Mouse (Mus musculus): ENCODE data around the gene Inafm2. TPM values are rescaled to one million over a fixed set of nuclear protein-coding genes. Genes with fewer than 3 reads are reported as not detected.

Inafm2 gene
- 28.4 TPM for polyA plus RNA-seq (2014; fragmentation: Illumina TruSeq; extraction: RNeasy Lipid Tissue Mini Kit (QIAGEN cat#74804); ENCODE audit: low read depth, low replicate concordance)

GRCm38 (mm10) chr2:118745232-118745884 is at the start of gene Inafm2:
TSS of gene Inafm2 (plus strand) at chr2:118745758.

DNA sequence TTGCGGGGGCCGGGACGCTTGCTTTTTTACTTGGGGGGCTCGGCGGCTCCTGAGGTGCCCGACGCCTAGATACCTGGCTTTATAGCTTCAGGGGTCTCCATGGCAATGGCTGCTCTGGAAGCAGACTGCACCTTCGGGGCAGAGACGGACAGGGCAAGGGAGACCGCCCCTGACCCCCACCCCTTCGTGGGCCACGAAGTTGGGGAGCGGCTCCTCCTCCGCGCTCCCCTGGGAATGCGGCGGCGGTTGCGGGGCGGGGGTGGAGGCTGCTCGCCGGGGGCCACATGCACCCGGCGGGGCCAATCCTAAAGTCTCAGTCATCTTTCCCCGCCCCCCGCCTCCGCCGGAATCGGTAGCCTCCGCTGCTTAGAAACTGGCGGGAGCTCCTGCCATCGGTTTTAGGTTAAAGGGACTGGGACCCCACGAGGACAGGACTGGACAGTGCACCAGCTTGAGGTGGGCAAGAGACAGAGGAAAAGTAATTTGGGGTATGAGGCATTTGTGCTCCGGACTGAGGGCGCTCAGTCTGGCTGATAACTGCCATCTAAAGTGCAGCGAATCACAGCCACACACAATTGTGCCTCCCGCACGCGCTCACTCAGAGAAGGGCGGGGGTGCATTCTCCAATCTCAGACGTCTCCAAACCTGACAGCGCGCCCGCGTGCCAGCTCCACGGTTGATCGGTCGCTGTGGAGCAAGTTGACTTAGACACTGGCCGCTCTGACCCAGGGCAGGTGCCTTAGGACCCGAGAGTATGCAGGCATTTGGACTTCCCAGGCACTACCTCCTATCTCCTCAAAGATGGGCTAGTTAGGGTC is 41.4 kb upstream of the Inafm2 start, which contains the start of gene Ankrd63:
Gene Ankrd63 (minus strand): TSS at position 51 of the 818 bp plus-strand sequence.

GRCm38 (mm10) chr2:118728337-118728736 is 17.2 kb upstream of the Inafm2 start, which contains the start of gene Plcb2:
TSS of gene Plcb2 (minus strand) at chr2:118728438.

GRCm38 (mm10) chr2:118761906-118762783 is 16.6 kb downstream of the Inafm2 start, which contains the start of gene Ccdc9b:
TSS of gene Ccdc9b (minus strand) at chr2:118762661.

DNA sequence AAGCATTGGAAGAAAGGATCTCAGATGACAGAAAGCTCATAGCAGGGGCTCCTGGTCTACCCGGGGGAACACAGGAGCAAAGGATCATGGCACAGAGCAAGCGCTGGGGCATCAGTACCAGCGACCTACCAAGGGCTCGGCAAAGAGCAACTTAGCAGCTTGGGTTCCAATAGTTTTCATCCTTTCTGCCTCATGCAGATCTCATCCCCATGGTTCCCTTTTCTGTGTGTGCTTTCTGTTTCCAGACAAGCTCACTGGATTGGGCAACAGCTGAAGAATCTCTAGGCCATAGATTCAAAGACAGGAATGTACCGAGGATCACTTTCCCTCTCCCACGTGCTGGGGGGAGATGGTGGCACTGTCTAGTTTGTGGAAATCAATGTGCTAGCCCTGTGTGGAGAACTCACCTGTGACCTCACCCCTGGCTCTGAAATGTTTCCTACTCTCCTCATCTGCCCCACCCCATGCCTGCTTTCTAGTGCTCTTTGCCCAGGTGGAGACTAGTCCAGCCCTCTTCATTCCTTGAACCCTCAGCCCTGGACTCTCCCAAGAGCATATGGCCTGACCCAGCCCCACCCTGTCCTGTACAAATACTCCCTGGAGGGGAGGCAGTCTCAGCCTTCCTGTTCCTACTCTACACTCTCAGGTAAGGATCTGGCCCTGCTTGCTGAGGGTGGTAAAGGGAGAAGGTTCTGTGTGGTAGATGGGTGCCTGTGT is 26.8 kb downstream of the Inafm2 start, which contains the start of gene Phgr1:
Gene Phgr1 (plus strand): TSS at position 612 of the 717 bp plus-strand sequence.

GRCm38 (mm10) chr2:118779504-118780480 is 34.2 kb downstream of the Inafm2 start, which contains the start of gene Disp2:
TSS of gene Disp2 (plus strand) at chr2:118779719.

Other genes starting within 250 kb of the Inafm2 start
- gene Bmf, start 196.1 kb upstream of the Inafm2 start, polyA plus RNA-seq (2014; fragmentation: Illumina TruSeq; extraction: RNeasy Lipid Tissue Mini Kit (QIAGEN cat#74804); ENCODE audit: low read depth, low replicate concordance), result 5.9 TPM
- gene Bub1b, start 147.5 kb upstream of the Inafm2 start, polyA plus RNA-seq (2014; fragmentation: Illumina TruSeq; extraction: RNeasy Lipid Tissue Mini Kit (QIAGEN cat#74804); ENCODE audit: low read depth, low replicate concordance), result 14.1 TPM
- 0.25 TPM for gene Pak6, start 82.5 kb upstream of the Inafm2 start, polyA plus RNA-seq (2014; fragmentation: Illumina TruSeq; extraction: RNeasy Lipid Tissue Mini Kit (QIAGEN cat#74804); ENCODE audit: low read depth, low replicate concordance)
- 0.32 TPM for gene Ankrd63, start 41.8 kb upstream of the Inafm2 start, polyA plus RNA-seq (2014; fragmentation: Illumina TruSeq; extraction: RNeasy Lipid Tissue Mini Kit (QIAGEN cat#74804); ENCODE audit: low read depth, low replicate concordance)
- 1.4 TPM for gene Plcb2, start 17.3 kb upstream of the Inafm2 start, polyA plus RNA-seq (2014; fragmentation: Illumina TruSeq; extraction: RNeasy Lipid Tissue Mini Kit (QIAGEN cat#74804); ENCODE audit: low read depth, low replicate concordance)
- gene Ccdc9b, start 16.9 kb downstream of the Inafm2 start, polyA plus RNA-seq (2014; fragmentation: Illumina TruSeq; extraction: RNeasy Lipid Tissue Mini Kit (QIAGEN cat#74804); ENCODE audit: low read depth, low replicate concordance), result 3.6 TPM
- 45.6 TPM for gene Phgr1, start 27.0 kb downstream of the Inafm2 start, polyA plus RNA-seq (2014; fragmentation: Illumina TruSeq; extraction: RNeasy Lipid Tissue Mini Kit (QIAGEN cat#74804); ENCODE audit: low read depth, low replicate concordance)
- 2.0 TPM for gene Disp2, start 34.0 kb downstream of the Inafm2 start, polyA plus RNA-seq (2014; fragmentation: Illumina TruSeq; extraction: RNeasy Lipid Tissue Mini Kit (QIAGEN cat#74804); ENCODE audit: low read depth, low replicate concordance)
- 8.6 TPM for gene Knstrn, start 68.2 kb downstream of the Inafm2 start, polyA plus RNA-seq (2014; fragmentation: Illumina TruSeq; extraction: RNeasy Lipid Tissue Mini Kit (QIAGEN cat#74804); ENCODE audit: low read depth, low replicate concordance)
- gene Ivd, start 116.2 kb downstream of the Inafm2 start, polyA plus RNA-seq (2014; fragmentation: Illumina TruSeq; extraction: RNeasy Lipid Tissue Mini Kit (QIAGEN cat#74804); ENCODE audit: low read depth, low replicate concordance), result 18.0 TPM
- 4.7 TPM for gene Bahd1, start 154.6 kb downstream of the Inafm2 start, polyA plus RNA-seq (2014; fragmentation: Illumina TruSeq; extraction: RNeasy Lipid Tissue Mini Kit (QIAGEN cat#74804); ENCODE audit: low read depth, low replicate concordance)
- 1.2 TPM for gene Chst14, start 180.7 kb downstream of the Inafm2 start, polyA plus RNA-seq (2014; fragmentation: Illumina TruSeq; extraction: RNeasy Lipid Tissue Mini Kit (QIAGEN cat#74804); ENCODE audit: low read depth, low replicate concordance)